Comparison of ENCODE assay signal across 34 mouse cellular contexts in the genomic region with DNA sequence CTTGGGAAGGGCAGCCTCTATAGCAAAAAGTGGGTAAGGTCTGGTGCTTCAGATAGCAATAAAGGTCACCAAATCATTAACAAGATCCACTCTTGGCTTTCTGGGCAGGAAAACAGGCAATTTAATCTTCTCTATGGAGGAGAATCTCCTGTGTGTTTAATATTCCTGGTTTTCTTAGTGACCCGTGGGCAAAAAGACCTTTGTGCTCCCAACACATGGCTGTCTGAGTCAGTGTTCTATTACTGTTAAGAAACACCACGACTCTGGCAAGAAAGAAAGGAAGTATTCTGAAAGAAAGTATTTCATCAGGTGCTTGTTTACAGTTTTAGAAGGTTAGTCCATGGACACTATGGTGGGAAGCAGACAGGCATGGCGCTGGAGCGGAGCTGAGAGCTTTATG. TPM values are rescaled to one million over a fixed set of nuclear protein-coding genes. Genes with fewer than 3 reads are reported as not detected.
"Had no signal": no experiment of that assay in that cellular context is flagged by ENCODE, and none has a peak within 500 bp of the region (broad histone marks: within the 10 kb centered on the region; RNA-seq: fewer than 3 reads in every experiment).

No protein-coding gene starts in this region.

- ATAC-seq: forebrain, postnatal 0 days; hindbrain, postnatal 0 days had no signal

- H3K9ac ChIP-seq: forebrain, postnatal 0 days; heart, embryonic 13.5 days; heart, embryonic 15.5 days; hindbrain, embryonic 13.5 days; hindbrain, embryonic 15.5 days; kidney, embryonic 15.5 days; limb, embryonic 12.5 days; liver, embryonic 13.5 days; liver, embryonic 15.5 days had no signal

- H3K9me3 ChIP-seq: heart, embryonic 10.5 days; heart, embryonic 13.5 days; heart, embryonic 15.5 days; hindbrain, embryonic 13.5 days; hindbrain, embryonic 15.5 days; kidney, embryonic 15.5 days; limb, embryonic 10.5 days; limb, embryonic 12.5 days; liver, embryonic 13.5 days; liver, embryonic 15.5 days had no signal

- H3K27ac ChIP-seq: heart, embryonic 10.5 days; heart, embryonic 13.5 days; heart, embryonic 15.5 days; hindbrain, embryonic 13.5 days; hindbrain, embryonic 15.5 days; hindbrain, postnatal 0 days; kidney, embryonic 15.5 days; kidney, postnatal 0 days; left cerebral cortex, adult 2 months; limb, embryonic 10.5 days; limb, embryonic 12.5 days; liver, embryonic 13.5 days; liver, embryonic 15.5 days had no signal

- H3K4me2 ChIP-seq: heart, embryonic 13.5 days; heart, embryonic 15.5 days; hindbrain, embryonic 13.5 days; hindbrain, embryonic 15.5 days; kidney, embryonic 15.5 days; limb, embryonic 12.5 days; liver, embryonic 11.5 days; liver, embryonic 13.5 days; liver, embryonic 15.5 days had no signal

- H3K27me3 ChIP-seq: heart, embryonic 13.5 days; heart, embryonic 15.5 days; hindbrain, embryonic 13.5 days; hindbrain, embryonic 15.5 days; kidney, embryonic 15.5 days; limb, embryonic 12.5 days; liver, embryonic 13.5 days; liver, embryonic 15.5 days had no signal

- DNase-seq: forebrain, postnatal 0 days; gastrocnemius, postnatal 14 days; gastrocnemius, postnatal 36 days; heart, adult 18-20 months; heart, postnatal 14 days; heart, postnatal 36 days; kidney, adult 11 months; kidney, adult 8-10 months; kidney, postnatal 14 days; layer of hippocampus, adult 9-11 months; layer of hippocampus, postnatal 36 days; liver, embryonic 13.5 days had no signal

- H3K36me3 ChIP-seq: heart, embryonic 10.5 days; heart, embryonic 13.5 days; heart, embryonic 15.5 days; hindbrain, embryonic 13.5 days; hindbrain, embryonic 15.5 days; kidney, embryonic 15.5 days; limb, embryonic 10.5 days; limb, embryonic 12.5 days; liver, embryonic 13.5 days; liver, embryonic 15.5 days had no signal

- H3K4me1 ChIP-seq: heart, embryonic 10.5 days; heart, embryonic 13.5 days; heart, embryonic 15.5 days; hindbrain, embryonic 13.5 days; hindbrain, embryonic 15.5 days; kidney, embryonic 15.5 days; limb, embryonic 10.5 days; limb, embryonic 12.5 days; liver, embryonic 13.5 days; liver, embryonic 15.5 days had no signal

- H3K4me3 ChIP-seq: heart, embryonic 10.5 days; heart, embryonic 13.5 days; heart, embryonic 15.5 days; hindbrain, embryonic 13.5 days; hindbrain, embryonic 15.5 days; kidney, embryonic 15.5 days; left cerebral cortex, adult 2 months; limb, embryonic 10.5 days; limb, embryonic 12.5 days; liver, embryonic 13.5 days; liver, embryonic 15.5 days had no signal

RNA-seq across cellular contexts. Expression of gene Nat8f5, which starts 1.5 kb away (rescaled TPM):
- total RNA-seq: forebrain, postnatal 0 days; gastrocnemius, adult 18-20 months; gastrocnemius, adult 8-10 months; gastrocnemius, postnatal 36 days; heart, adult 18-20 months; heart, adult 8-10 months; heart, postnatal 14 days; heart, postnatal 36 days; hematopoietic stem cell, adult 5-6 weeks had no signal
- polyA plus RNA-seq: gonadal fat pad, adult 2 months; heart, embryonic 10.5 days; heart, embryonic 13.5 days; heart, embryonic 15.5 days; heart, postnatal 0 days; hindbrain, embryonic 11.5 days; intestine, embryonic 14.5 days; kidney, embryonic 15.5 days; limb, embryonic 10.5 days; limb, embryonic 12.5 days; limb, embryonic 14.5 days; liver, embryonic 11.5 days; liver, embryonic 13.5 days; liver, embryonic 15.5 days had no signal

RNA-seq across cellular contexts. Expression of gene Nat8f6, which starts 1.5 kb away (rescaled TPM):
- total RNA-seq: forebrain, postnatal 0 days; gastrocnemius, adult 18-20 months; gastrocnemius, adult 8-10 months; gastrocnemius, postnatal 14 days; gastrocnemius, postnatal 36 days; heart, adult 18-20 months; heart, postnatal 14 days; heart, postnatal 36 days; hematopoietic stem cell, adult 5-6 weeks; hindbrain, postnatal 0 days had no signal
- polyA plus RNA-seq: forebrain, postnatal 0 days; gonadal fat pad, adult 2 months; heart, embryonic 10.5 days; heart, embryonic 15.5 days; heart, postnatal 0 days; hindbrain, embryonic 11.5 days; hindbrain, embryonic 13.5 days; hindbrain, embryonic 15.5 days; hindbrain, postnatal 0 days; intestine, embryonic 14.5 days; kidney, embryonic 15.5 days; limb, embryonic 10.5 days; limb, embryonic 12.5 days; liver, embryonic 11.5 days; liver, embryonic 13.5 days; liver, embryonic 15.5 days had no signal

RNA-seq across cellular contexts. Expression of gene Nat8, which starts 9.6 kb away (rescaled TPM):
- total RNA-seq: gastrocnemius, adult 18-20 months; gastrocnemius, adult 8-10 months; gastrocnemius, postnatal 14 days; gastrocnemius, postnatal 36 days; heart, adult 18-20 months; heart, adult 8-10 months; heart, postnatal 14 days; heart, postnatal 36 days; hematopoietic stem cell, adult 5-6 weeks; hindbrain, postnatal 0 days had no signal
- polyA plus RNA-seq: heart, embryonic 10.5 days; heart, embryonic 13.5 days; heart, embryonic 15.5 days; heart, postnatal 0 days; hindbrain, embryonic 13.5 days; hindbrain, embryonic 15.5 days; limb, embryonic 10.5 days; limb, embryonic 12.5 days; liver, embryonic 11.5 days; liver, embryonic 13.5 days had no signal

RNA-seq across cellular contexts. Expression of gene Nat8f2, which starts 46.7 kb away (rescaled TPM):
- total RNA-seq: forebrain, postnatal 0 days; gastrocnemius, postnatal 36 days; heart, postnatal 14 days; heart, postnatal 36 days; hematopoietic stem cell, adult 5-6 weeks; hindbrain, postnatal 0 days had no signal
- polyA plus RNA-seq: forebrain, postnatal 0 days; heart, embryonic 10.5 days; heart, embryonic 13.5 days; heart, embryonic 15.5 days; heart, postnatal 0 days; hindbrain, embryonic 13.5 days; hindbrain, embryonic 15.5 days; hindbrain, postnatal 0 days; limb, embryonic 10.5 days; limb, embryonic 12.5 days; limb, embryonic 14.5 days; liver, embryonic 11.5 days; liver, embryonic 13.5 days; liver, embryonic 15.5 days had no signal

RNA-seq across cellular contexts. Expression of gene Nat8f3, which starts 56.7 kb away (rescaled TPM):
- total RNA-seq: forebrain, postnatal 0 days; gastrocnemius, postnatal 14 days; hematopoietic stem cell, adult 5-6 weeks; hindbrain, postnatal 0 days had no signal
- polyA plus RNA-seq: heart, embryonic 15.5 days; kidney, postnatal 0 days; liver, embryonic 13.5 days; liver, embryonic 15.5 days had no signal
